Mouse (Mus musculus): ENCODE results near the gene Cdc42ep4. TPM values are rescaled to one million over a fixed set of nuclear protein-coding genes. Genes with fewer than 3 reads are reported as not detected.
A peak's percentile ranks its signal among the peaks of the same experiment; 100 is the strongest.

The Cdc42ep4 gene
- total RNA-seq, 2 experiments from 2014 or later = 26.7 to 31.7 TPM

DNA sequence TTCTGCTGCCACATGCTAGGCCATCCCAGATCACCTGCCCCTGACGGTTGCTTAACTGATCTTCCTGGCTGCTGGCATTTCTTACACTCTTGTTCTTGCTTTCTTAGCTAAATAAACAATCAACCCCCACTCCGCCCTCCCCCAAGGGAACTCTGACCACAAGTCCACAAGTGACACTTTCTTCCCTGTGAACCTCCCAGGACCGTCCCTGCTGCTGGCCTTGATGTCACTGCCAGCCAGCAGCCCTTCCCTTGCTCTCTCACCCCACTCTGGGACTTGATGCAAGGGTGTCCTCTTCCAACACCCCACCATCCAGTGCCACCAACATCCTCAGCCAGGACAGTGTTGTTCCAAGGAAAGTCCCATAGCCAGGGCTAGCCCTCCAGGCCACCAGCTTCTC lies 20.8 kb downstream of the Cdc42ep4 start:
- intact Hi-C loops (cut with DNase I) = no loop called here
- no peak for DNase-seq (ENCODE audit: low spot score in 2 of 2)

DNA sequence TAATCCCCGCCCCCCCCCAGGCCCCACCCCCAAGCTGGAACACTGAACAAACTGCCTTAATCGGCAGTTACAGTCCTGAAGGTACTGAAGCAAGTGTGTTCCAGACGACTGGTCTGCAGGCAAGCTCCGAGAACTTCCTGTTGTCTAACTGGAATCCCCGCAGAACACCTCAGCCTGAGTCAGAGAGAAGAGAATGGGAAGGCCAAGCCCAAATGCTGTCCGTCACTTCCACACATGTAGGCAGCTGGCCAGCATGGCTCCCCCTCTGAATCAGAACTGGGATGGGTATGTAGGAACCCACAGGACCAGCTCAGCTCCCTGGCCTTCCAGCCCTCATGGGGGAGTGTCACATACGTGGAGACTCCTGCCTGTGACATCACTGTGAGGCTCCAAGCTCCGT lies 21.8 kb downstream of the Cdc42ep4 start:
- DNase-seq (ENCODE audit: low spot score in 2 of 2) = no peak
- intact Hi-C loops (cut with DNase I) = no loop called here

GRCm38 (mm10) chr11:113729239-113729638 lies 22.4 kb downstream of the Cdc42ep4 start:
- intact Hi-C loops (cut with DNase I) = no loop called here
- DNase-seq (ENCODE audit: low spot score in 2 of 2) = no peak

GRCm38 (mm10) chr11:113727992-113728391 lies 23.7 kb downstream of the Cdc42ep4 start:
- intact Hi-C loops (cut with DNase I) = no loop called here
- no peak for DNase-seq (ENCODE audit: low spot score in 2 of 2)

GRCm38 (mm10) chr11:113726994-113727888 lies 24.4 kb downstream of the Cdc42ep4 start:
- intact Hi-C loops (cut with DNase I) = no loop called here
- DNase-seq (ENCODE audit: low spot score in 2 of 2) = no peak

DNA sequence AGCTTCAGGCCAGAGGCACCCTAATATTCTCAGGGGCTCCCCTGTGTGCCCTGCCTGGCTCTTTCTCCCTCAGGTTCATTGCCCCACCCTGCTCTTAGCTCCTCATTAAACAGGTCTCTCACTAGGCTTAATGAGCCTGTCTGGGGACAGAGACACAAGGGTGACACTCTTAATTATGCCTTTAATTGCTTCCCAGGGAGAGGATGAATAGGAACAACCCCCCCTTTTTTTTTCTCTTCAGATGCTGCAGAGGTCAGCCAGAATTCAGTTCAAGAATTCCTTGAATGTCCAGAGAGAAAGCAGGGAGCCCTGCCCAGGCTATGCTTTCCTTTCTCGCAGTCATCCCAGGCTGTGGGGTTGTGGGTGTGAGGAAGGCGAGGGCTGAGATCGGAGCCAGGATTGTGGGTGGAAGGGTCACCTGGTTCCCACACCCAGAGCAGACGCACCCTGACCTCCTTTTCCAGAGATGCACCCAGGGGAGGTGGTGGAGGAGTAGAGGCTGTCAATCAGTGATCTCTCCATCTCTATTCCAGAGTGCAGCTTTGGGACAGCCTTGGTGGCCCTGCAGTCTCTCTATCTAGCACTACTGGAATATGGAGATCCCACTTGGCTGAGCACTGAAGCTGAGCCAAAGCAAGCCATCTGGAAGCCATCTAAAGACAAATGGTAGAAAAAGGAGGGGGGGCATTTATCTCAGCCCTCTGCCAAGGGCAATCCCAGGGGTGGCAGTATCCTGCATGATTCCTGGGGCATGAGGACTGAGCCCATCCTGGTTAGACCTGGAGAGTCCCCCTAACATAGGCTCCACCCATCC lies 26.2 kb downstream of the Cdc42ep4 start:
- DNase-seq (ENCODE audit: low spot score in 2 of 2) = no peak
- intact Hi-C loops (cut with DNase I) = no loop called here

GRCm38 (mm10) chr11:113722405-113723090 lies 29.1 kb downstream of the Cdc42ep4 start:
- no peak for DNase-seq (ENCODE audit: low spot score in 2 of 2)
- intact Hi-C loops (cut with DNase I) = no loop called here

GRCm38 (mm10) chr11:113717767-113718424 lies 33.8 kb downstream of the Cdc42ep4 start:
- DNase-seq (ENCODE audit: low spot score in 2 of 2) = no peak
- intact Hi-C loops (cut with DNase I) = loop anchor here (10.0 kb wide), 1 partner anchor 917 kb away; no protein-coding TSS in a partner anchor

DNA sequence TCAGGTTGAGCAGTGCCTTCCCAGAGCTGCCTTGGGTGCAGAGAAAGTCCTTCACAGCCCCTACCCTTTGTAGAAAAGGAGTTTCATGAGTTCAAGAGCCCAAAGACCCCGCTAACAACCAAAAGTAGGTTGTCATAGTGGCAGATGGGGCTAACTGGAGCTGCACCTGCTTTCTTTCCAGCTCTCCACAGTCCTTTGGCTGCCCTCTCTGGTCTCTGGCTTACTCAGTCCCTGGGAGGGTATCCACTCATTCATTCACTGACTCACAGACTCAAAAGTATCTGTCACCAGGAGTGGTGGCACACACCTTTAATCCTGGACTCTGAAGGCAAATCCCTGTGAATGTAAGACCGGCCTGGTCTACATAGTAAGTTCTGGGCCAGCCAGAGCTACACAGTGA lies 35.5 kb downstream of the Cdc42ep4 start:
- intact Hi-C loops (cut with DNase I) = loop anchor here (10.0 kb wide), 1 partner anchor 919 kb away; no protein-coding TSS in a partner anchor
- DNase-seq (ENCODE audit: low spot score in 2 of 2) = no peak

DNA sequence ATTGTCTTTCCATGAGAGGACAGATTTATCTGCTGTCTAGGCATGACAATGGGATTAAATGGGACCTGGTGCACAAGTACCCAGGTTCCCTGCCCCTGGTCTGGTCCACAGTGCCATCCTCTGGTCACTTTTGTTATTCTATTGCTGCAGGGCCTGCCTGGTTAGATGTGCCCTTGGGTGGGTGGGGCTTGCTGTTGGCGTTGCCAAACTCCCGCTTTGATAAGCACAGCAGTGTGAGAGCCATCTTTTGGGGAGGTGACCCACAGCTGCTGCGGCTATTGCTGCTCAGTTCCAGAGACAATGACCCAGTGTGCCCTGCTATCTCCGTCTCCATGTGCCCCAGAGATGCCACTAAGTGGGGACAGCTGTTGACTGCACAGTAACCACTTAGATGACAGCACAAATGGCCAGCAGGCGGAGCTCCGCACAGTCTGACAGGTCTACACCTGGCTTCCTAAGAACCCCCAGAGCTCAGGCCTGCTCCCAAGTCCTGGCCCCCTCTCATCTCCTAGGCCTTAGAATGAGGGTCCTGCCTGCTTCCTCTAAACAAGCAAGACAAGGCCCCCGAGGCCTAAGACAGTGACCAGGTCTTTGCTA lies 36.5 kb downstream of the Cdc42ep4 start:
- intact Hi-C loops (cut with DNase I) = loop anchor here (10.0 kb wide), 1 partner anchor 920 kb away; no protein-coding TSS in a partner anchor
- no peak for DNase-seq (ENCODE audit: low spot score in 2 of 2)

DNA sequence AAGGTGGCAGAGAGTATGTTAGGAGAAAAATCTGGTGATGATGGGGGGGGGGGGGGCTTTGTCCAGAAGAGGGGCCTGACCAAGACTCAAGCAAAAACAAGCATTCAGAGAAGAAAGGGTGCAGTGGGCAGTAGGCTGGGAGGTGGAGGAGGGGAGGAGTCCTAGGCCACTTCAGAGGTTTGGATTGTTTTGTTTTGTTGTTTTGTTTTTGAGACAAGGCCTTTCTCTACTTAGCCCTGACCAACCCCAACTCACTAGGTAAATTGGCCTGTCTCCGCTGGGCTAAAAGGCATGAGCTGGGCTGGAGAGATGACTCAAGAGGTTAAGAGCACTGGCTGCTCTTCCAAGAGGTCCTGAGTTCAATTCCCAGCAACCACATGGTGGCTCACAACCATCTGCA lies 40.6 kb downstream of the Cdc42ep4 start:
- DNase-seq (ENCODE audit: low spot score in 2 of 2) = no peak
- intact Hi-C loops (cut with DNase I) = loop anchor here (10.0 kb wide), 1 partner anchor 924 kb away; no protein-coding TSS in a partner anchor

GRCm38 (mm10) chr11:113710257-113710777 lies 41.4 kb downstream of the Cdc42ep4 start:
- intact Hi-C loops (cut with DNase I) = loop anchor here (10.0 kb wide), 1 partner anchor 924 kb away; no protein-coding TSS in a partner anchor
- DNase-seq (ENCODE audit: low spot score in 2 of 2) = no peak

- intact Hi-C loops (cut with DNase I) = loop anchor here (10.0 kb wide), 1 partner anchor 925 kb away; no protein-coding TSS in a partner anchor
- DNase-seq (ENCODE audit: low spot score in 2 of 2) = no peak
These were observed 41.9 kb downstream of the Cdc42ep4 start, which contains the start of gene Cpsf4l for GRCm38 (mm10) chr11:113709731-113710256. Gene Cpsf4l (minus strand): TSS chr11:113710017.

DNA sequence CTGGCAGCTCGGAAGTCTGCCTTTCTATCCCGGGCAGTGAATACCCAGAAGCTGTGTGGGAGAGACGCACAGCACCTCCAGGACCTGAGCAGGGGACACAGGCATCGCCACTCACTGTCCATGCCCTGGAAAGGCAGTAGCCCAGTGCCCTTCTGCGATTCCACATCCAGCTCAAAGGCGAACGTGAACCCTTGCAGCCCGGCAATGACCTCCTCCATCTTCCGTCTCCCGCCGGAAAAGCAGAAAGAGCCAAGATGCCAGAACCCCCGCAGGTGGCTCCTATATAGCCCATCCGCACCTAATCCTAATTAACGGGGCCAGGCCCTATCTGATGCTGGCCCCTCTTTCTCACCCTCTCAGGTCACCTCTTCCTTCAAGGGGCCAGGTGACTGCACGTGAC lies 42.4 kb downstream of the Cdc42ep4 start:
- intact Hi-C loops (cut with DNase I) = no loop called here
- no peak for DNase-seq (ENCODE audit: low spot score in 2 of 2)

GRCm38 (mm10) chr11:113708629-113709213 lies 43.0 kb downstream of the Cdc42ep4 start:
- DNase-seq (ENCODE audit: low spot score in 2 of 2) = no peak
- intact Hi-C loops (cut with DNase I) = no loop called here

GRCm38 (mm10) chr11:113705966-113706652 lies 45.6 kb downstream of the Cdc42ep4 start:
- no peak for DNase-seq (ENCODE audit: low spot score in 2 of 2)
- intact Hi-C loops (cut with DNase I) = loop anchor here (2.0 kb wide), 1 partner anchor 45 kb away; the partner anchor contains the start of gene Cdc42ep4

DNA sequence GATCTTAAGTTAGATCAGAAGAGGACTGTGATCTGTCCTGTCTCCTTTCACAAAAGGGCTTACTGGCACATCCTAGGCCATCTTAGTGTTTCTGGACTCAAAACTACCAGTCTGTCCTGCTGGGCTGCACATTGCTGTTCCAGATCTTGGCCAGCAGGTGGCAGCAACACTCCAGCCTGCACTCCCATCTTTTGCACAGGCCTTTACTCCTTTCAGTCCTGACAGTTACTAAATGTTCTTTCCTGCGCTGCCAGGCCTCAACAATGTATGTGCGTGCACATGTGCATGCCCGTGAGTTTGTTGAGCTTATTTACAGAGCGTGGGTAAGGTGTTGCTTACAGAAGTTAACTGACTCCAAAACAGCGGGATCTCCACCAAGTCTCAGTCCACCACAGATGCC lies 47.9 kb downstream of the Cdc42ep4 start:
- intact Hi-C loops (cut with DNase I) = loop anchor here (1.0 to 2.0 kb wide), 2 partner anchors 47 to 108 kb away; partner anchors contain the start of gene Cdc42ep4
- peak; percentile 78 to 89 for DNase-seq (ENCODE audit: low spot score in 2 of 2)
